Mouse (Mus musculus): ENCODE data around the gene Sirt1.

- TF ChIP-seq POLR2A (IDR thresholded peaks at IDR 0.05; ENCODE audit: insufficient read length, low read depth): no peak
- no peak for TF ChIP-seq USF1 (IDR thresholded peaks at IDR 0.05; ENCODE audit: low read depth)
- no peak for TF ChIP-seq MAX (IDR thresholded peaks at IDR 0.05; ENCODE audit: low read depth)
- TF ChIP-seq REST (IDR thresholded peaks at IDR 0.05; ENCODE audit: insufficient read depth, insufficient read length): no peak
- TF ChIP-seq E2F4 (IDR thresholded peaks at IDR 0.05; ENCODE audit: insufficient read depth): no peak
These were observed 54.4 kb downstream of the Sirt1 start for GRCm38 (mm10) chr10:63327091-63327490.
